Comparison of ENCODE assay signal across 19 mouse cellular contexts in the genomic region with DNA sequence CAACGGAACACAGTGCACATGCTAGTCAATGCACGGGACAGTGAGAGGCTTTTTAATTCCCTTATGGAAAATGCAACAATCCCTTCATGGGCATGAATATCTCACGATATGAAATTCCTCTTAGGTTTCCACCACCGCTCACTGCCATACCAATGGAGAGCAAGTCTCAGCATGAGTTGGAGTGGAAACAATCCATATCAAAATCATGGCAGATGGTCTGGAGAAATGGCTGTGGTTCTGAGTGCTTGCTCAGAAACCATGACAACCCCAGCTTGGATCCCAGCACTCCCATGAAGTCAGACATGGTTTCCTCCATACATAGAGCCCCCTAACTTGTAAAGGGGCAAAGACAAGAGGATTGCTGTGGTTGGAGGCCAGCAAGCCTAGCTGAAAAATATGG. TPM values are rescaled to one million over a fixed set of nuclear protein-coding genes. Genes with fewer than 3 reads are reported as not detected.
A peak's percentile ranks its signal among the peaks of the same experiment; 100 is the strongest.
DNase-seq lines count a peak whose midpoint lies in the region; ATAC-seq lines count a peak whose summit lies in the region.
"Had no signal": no experiment of that assay in that cellular context is flagged by ENCODE, and none has a peak within 500 bp of the region (broad histone marks: within the 10 kb centered on the region; RNA-seq: fewer than 3 reads in every experiment).

No protein-coding gene starts in this region.

- peak; percentile 23 to 39 for DNase-seq in cerebellum, adult 18-20 months
- no peak for DNase-seq in cerebellum, adult 11 months
- peak; percentile 77 for DNase-seq in brain, adult 2 months (ENCODE audit: low read depth, low spot score)
- peak; percentile 61 for DNase-seq in cerebellum, adult 9-10 months
- peak; percentile 14 to 24 for DNase-seq in cerebellum, postnatal 25 days
- DNase-seq: adrenal gland, postnatal 14 days; gastrocnemius, postnatal 36 days; heart, adult 11 months; heart, postnatal 36 days; kidney, adult 11 months had no signal

- no peaks in the 10 kb centered on the region for H3K9me3 ChIP-seq in liver, embryonic 12.5 days (replicated peaks)
- H3K9me3 ChIP-seq: heart, embryonic 13.5 days; hindbrain, embryonic 12.5 days had no signal

- H3K27ac ChIP-seq in liver, embryonic 12.5 days, result no peak overlapping the region
- H3K27ac ChIP-seq: heart, embryonic 13.5 days; hindbrain, embryonic 12.5 days had no signal

- H3K4me2 ChIP-seq in liver, embryonic 12.5 days, result no peak overlapping the region
- H3K4me2 ChIP-seq: heart, embryonic 13.5 days; hindbrain, embryonic 12.5 days had no signal

- H3K27me3 ChIP-seq in liver, embryonic 12.5 days (replicated peaks), result peaks cover 26% of the 10 kb centered on the region
- H3K27me3 ChIP-seq: CH12.LX; hindbrain, embryonic 12.5 days had no signal

- no peak for ATAC-seq in liver, embryonic 12.5 days
- ATAC-seq: activated CD4-positive, CD25-positive, alpha-beta regulatory T cell, adult 4 months; forebrain, embryonic 14.5 days; hindbrain, embryonic 16.5 days; Patski had no signal

- no peak overlapping the region for H3K9ac ChIP-seq in liver, embryonic 12.5 days
- H3K9ac ChIP-seq: heart, embryonic 13.5 days; hindbrain, embryonic 12.5 days had no signal

- WGBS in liver, embryonic 12.5 days (ENCODE audit: insufficient replicate concordance), result 72% methylated on average over 4 of the region's 4 CpGs

- no peaks in the 10 kb centered on the region for H3K36me3 ChIP-seq in liver, embryonic 12.5 days
- H3K36me3 ChIP-seq: heart, embryonic 13.5 days; hindbrain, embryonic 12.5 days had no signal

- H3K4me1 ChIP-seq in liver, embryonic 12.5 days, result no peaks in the 10 kb centered on the region

- H3K4me3 ChIP-seq in liver, embryonic 12.5 days, result no peak overlapping the region
- H3K4me3 ChIP-seq: heart, embryonic 13.5 days; hindbrain, embryonic 12.5 days had no signal

RNA-seq across cellular contexts. Expression of gene Lamp5, which starts 3.6 kb away (rescaled TPM):
- 0.11 TPM in 1 of 2 replicates, not detected in the other for polyA plus RNA-seq in liver, embryonic 12.5 days (2016; fragmentation: Nextera tagmentation; extraction: Ambion mirVana)
- polyA plus RNA-seq: activated CD4-positive, CD25-positive, alpha-beta regulatory T cell, adult 4 months; heart, embryonic 13.5 days; heart, postnatal 0 days; Patski had no signal
